Mouse (Mus musculus) lung, adult 2 months (tissue): ENCODE measurements around the gene Erh.

Source experiments
- CTCF ChIP-seq: fragments of 200-500 bp; IDR thresholded peaks from 2 replicates; pipeline ENCODE4 v1.5.1; 2011; ENCODE audit warnings: mild to moderate bottlenecking, low read length, control low read depth; ENCODE audit not compliant: insufficient read depth
- POLR2A ChIP-seq: fragments of 200-500 bp; IDR thresholded peaks from 2 replicates; pipeline ENCODE4 v1.6.1; 2011; ENCODE audit warnings: low read depth, mild to moderate bottlenecking, control low read depth, low read length, borderline replicate concordance; ENCODE audit errors: extremely low read depth

DNA sequence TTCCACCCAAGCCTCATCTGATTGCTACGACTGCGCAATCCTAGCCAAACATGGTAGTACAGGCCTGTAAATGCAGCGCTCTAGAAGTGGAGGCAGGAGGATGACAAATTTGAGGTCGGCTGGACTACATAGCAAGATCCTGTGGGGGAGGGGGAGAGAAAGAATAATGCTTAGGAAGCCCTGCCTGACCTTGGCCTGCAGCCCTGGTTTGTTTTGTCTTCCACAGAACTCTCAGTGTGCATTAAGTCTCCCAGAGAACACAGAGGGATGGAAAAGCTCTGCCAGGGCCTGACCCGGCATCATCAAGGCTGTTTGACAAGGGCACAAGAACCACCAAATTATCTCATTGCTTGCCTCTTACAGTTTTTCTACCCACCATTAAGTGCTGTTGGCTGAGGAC is 45.6 kb upstream of the Erh start:
- TF ChIP-seq CTCF (no peak), POLR2A (no peak)
